Mouse (Mus musculus) liver, embryonic 13.5 days (tissue): ENCODE results near the gene Adsl. TPM values are rescaled to one million over a fixed set of nuclear protein-coding genes. Genes with fewer than 3 reads are reported as not detected.

Source experiments
- ATAC-seq: fragments of 200-750 bp; cut with Nextera tagmentation; 2 replicates; pipeline ENCODE4 v1.8.0; 2017; ENCODE audit warnings: low read depth, mild to moderate bottlenecking, moderate number of reproducible peaks, moderate library complexity
- DNase-seq: peaks from one replicate; pipeline ENCODE4 v3.0.0; 2022
- H3K27ac ChIP-seq: fragments of 300-500 bp; sonication (generic); 2 replicates; pipeline ENCODE4 v1.5.1; 2015; ENCODE audit warnings: moderate library complexity, mild to moderate bottlenecking, inconsistent platforms
- H3K27me3 ChIP-seq: fragments of 300-500 bp; sonication (generic); 2 replicates; pipeline ENCODE4 v1.6.1; 2015; ENCODE audit warnings: mild to moderate bottlenecking, inconsistent platforms
- H3K36me3 ChIP-seq: fragments of 300-500 bp; sonication (generic); 2 replicates; pipeline ENCODE4 v1.6.1; 2015; ENCODE audit warnings: mild to moderate bottlenecking, inconsistent platforms
- H3K4me1 ChIP-seq: fragments of 300-500 bp; sonication (generic); replicated peaks from 2 replicates; pipeline ENCODE4 v1.6.1; 2015; ENCODE audit warnings: inconsistent platforms
- H3K4me2 ChIP-seq: fragments of 300-500 bp; sonication (generic); 2 replicates; pipeline ENCODE4 v1.6.1; 2015; ENCODE audit warnings: inconsistent platforms, mild to moderate bottlenecking, moderate library complexity
- H3K4me3 ChIP-seq: fragments of 300-500 bp; sonication (generic); replicated peaks from 2 replicates; pipeline ENCODE4 v1.5.1; 2015; ENCODE audit warnings: mild to moderate bottlenecking, inconsistent platforms
- H3K9ac ChIP-seq: fragments of 300-500 bp; sonication (generic); 2 replicates; pipeline ENCODE4 v1.6.1; 2015; ENCODE audit warnings: mild to moderate bottlenecking, inconsistent platforms
- H3K9me3 ChIP-seq: fragments of 300-500 bp; sonication (generic); replicated peaks from 2 replicates; pipeline ENCODE4 v1.6.1; 2016; ENCODE audit warnings: inconsistent platforms
- WGBS: fragments of 180-500 bp; shearing (Covaris S2); methylation state at CpG from one replicate; pipeline ENCODE4 v1.1.7; 2015; ENCODE audit not compliant: insufficient replicate concordance; 5-methylcytosine and 5-hydroxymethylcytosine counted together
- polyA plus RNA-seq: library from polyadenylated mRNA; unstranded; fragments of >200 nt; fragmentation: Nextera tagmentation; extraction: Ambion mirVana; gene quantifications from 2 replicates; pipeline ENCODE4 v1.2.1, GENCODE M21; 2015

Gene Adsl
- polyA plus RNA-seq, 1 experiment from 2014 or later, result 131 TPM

GRCm38 (mm10) chr15:80983264-80983663 lies 35.0 kb downstream of the Adsl start:
- WGBS, result 74% methylated on average over 2 of the region's 2 CpGs
- peaks cover 43% of the 10 kb centered on the region for H3K4me1 ChIP-seq
- ATAC-seq (no peak), DNase-seq (no peak)
- H3K9ac ChIP-seq, result no peak overlapping the region
- H3K4me3 ChIP-seq, result no peak overlapping the region
- H3K4me2 ChIP-seq, result no peak overlapping the region
- H3K27ac ChIP-seq, result no peak overlapping the region
- no peaks in the 10 kb centered on the region for H3K27me3 ChIP-seq
- H3K9me3 ChIP-seq, result no peaks in the 10 kb centered on the region
- H3K36me3 ChIP-seq, result no peaks in the 10 kb centered on the region

DNA sequence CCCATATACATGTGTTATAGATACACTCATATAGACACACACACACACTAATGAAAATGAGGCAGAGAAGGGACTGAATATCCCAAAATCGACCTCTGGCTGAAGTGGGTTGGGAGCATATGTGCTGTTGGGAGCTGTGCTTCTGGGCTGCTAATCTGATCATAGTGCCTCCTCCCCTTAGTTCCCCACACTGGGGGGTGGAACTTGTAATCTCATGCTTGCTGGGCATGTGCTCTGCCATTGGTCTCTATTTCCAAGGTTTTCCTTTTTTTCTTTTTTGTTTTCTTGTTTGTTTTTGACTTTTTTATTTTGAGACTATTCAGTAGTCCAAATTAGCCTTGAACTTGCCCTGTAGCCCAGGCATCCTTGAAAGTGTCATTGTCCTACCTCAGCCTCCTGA lies 40.0 kb downstream of the Adsl start:
- Histone ChIP-seq H3K9me3 (no peaks in the 10 kb centered on the region), H3K9ac (0 out of 2 replicates have a peak overlapping the region, but pooled peaks have one; percentile 31), H3K27ac (no peak overlapping the region), H3K4me1 (peaks cover 21% of the 10 kb centered on the region), H3K27me3 (no peaks in the 10 kb centered on the region), H3K36me3 (no peaks in the 10 kb centered on the region), H3K4me3 (no peak overlapping the region), H3K4me2 (no peak overlapping the region)
- ATAC-seq (peak; percentile 83), DNase-seq (peak; percentile 21)
- 10% methylated on average over 1 of the region's 1 CpGs for WGBS

DNA sequence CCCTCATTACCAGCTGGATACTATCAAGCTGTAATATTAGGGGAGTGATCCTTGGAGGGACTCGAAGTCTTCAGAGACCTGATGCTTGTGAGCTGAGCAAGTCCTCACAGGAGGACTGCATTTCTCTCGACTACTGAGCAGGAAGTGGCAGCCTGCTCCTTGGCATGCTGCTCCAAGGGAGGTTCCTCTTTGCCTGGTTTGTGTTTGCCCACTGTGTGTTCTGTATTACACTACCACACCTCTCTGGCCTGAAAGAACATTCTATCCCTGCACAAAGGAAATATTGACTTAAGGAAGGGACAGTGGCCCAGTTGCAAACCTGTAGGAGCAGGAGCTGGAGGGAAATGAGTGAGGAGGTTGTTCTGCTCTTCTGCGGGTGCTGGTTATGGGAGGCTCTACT lies 41.4 kb downstream of the Adsl start:
- Histone ChIP-seq H3K9ac (no peak overlapping the region), H3K9me3 (no peaks in the 10 kb centered on the region), H3K4me1 (peaks cover 21% of the 10 kb centered on the region), H3K36me3 (no peaks in the 10 kb centered on the region), H3K27ac (no peak overlapping the region), H3K4me3 (no peak overlapping the region), H3K27me3 (no peaks in the 10 kb centered on the region), H3K4me2 (no peak overlapping the region)
- DNase-seq (no peak), ATAC-seq (no peak)
- WGBS, result 50% methylated on average over 3 of the region's 3 CpGs

- WGBS, result 80% methylated on average over 5 of the region's 5 CpGs
- H3K9me3 ChIP-seq, result no peaks in the 10 kb centered on the region
- H3K36me3 ChIP-seq, result no peaks in the 10 kb centered on the region
- H3K9ac ChIP-seq, result no peak overlapping the region
- no peaks in the 10 kb centered on the region for H3K27me3 ChIP-seq
- DNase-seq, result no peak
- no peak overlapping the region for H3K4me3 ChIP-seq
- H3K4me1 ChIP-seq, result peaks cover 29% of the 10 kb centered on the region
- ATAC-seq, result no peak
- H3K27ac ChIP-seq, result no peak overlapping the region
- no peak overlapping the region for H3K4me2 ChIP-seq
Observed at GRCm38 (mm10) chr15:80994959-80995358, 46.7 kb downstream of the Adsl start.

GRCm38 (mm10) chr15:80996090-80996835 lies 48.0 kb downstream of the Adsl start:
- WGBS, result 77% methylated on average over 6 of the region's 6 CpGs
- Histone ChIP-seq H3K27ac (no peak overlapping the region), H3K9ac (no peak overlapping the region), H3K36me3 (no peaks in the 10 kb centered on the region), H3K4me1 (peaks cover 37% of the 10 kb centered on the region), H3K9me3 (no peaks in the 10 kb centered on the region), H3K4me2 (no peak overlapping the region), H3K27me3 (no peaks in the 10 kb centered on the region), H3K4me3 (no peak overlapping the region)
- DNase-seq, result no peak
- no peak for ATAC-seq

DNA sequence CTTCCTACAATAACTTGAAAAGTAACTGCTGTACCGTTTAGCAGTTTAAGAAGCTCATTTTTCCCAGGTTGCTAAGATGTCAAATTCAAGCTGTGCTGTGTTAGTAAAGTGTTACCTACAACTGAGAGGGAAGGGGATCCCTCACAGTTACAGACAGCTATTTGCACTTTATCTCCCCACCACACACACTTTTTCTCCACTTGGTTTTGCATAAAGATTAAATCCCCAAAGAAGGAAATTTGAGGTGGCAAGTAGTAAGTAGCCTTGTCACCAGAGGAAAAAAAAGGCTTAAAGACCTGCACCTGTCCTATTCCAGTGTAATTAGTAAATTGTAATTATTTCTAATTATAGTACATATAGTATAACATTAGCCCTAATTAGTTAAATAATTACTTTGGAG lies 48.8 kb downstream of the Adsl start:
- Histone ChIP-seq H3K27me3 (no peaks in the 10 kb centered on the region), H3K4me3 (no peak overlapping the region), H3K9ac (0 out of 2 replicates have a peak overlapping the region, but pooled peaks have one; percentile 34), H3K4me1 (peaks cover 37% of the 10 kb centered on the region), H3K36me3 (no peaks in the 10 kb centered on the region), H3K27ac (no peak overlapping the region), H3K9me3 (no peaks in the 10 kb centered on the region), H3K4me2 (no peak overlapping the region)
- no peak for DNase-seq
- no peak for ATAC-seq
- 34% methylated on average over 1 of the region's 1 CpGs for WGBS

GRCm38 (mm10) chr15:81000419-81001138 lies 52.3 kb downstream of the Adsl start:
- Histone ChIP-seq H3K9ac (no peak overlapping the region), H3K4me1 (peaks cover 41% of the 10 kb centered on the region), H3K36me3 (no peaks in the 10 kb centered on the region), H3K4me2 (no peak overlapping the region), H3K4me3 (no peak overlapping the region), H3K27ac (0 out of 2 replicates have a peak overlapping the region, but pooled peaks have one; percentile 26), H3K27me3 (no peaks in the 10 kb centered on the region), H3K9me3 (no peaks in the 10 kb centered on the region)
- ATAC-seq (peak; percentile 65), DNase-seq (no peak)
- WGBS, result 28% methylated on average over 3 of the region's 4 CpGs

DNA sequence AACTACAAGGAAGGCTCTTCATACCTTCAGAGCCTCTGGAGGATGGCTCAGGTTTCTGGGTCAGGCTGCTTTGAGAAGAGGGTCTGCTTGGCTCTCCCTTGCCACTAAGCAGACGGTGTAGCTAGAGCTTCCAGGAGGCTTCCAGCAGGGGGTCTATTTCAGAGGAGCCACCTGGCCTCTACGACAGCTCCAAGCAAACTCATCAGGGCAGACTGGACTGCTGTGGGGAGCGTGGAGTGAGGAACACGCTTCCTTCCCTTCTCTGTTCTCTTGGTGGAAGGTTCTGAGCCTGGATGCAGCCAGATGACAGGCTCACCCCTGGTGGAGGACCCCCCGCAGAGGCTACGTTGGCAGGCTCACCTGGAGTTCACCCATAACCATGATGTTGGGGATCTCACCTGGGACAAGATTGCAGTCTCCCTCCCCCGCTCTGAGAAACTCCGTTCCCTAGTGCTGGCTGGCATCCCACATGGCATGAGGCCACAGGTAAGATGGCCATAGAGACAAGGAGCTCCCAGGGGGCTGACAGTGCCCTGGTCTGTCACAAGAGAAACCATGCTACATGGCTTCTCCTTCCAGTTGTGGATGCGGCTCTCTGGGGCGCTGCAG lies 57.9 kb downstream of the Adsl start:
- 0 out of 2 replicates have a peak, but pooled peaks cover 4% of the 10 kb centered on the region for H3K4me1 ChIP-seq
- peaks cover 17% of the 10 kb centered on the region for H3K36me3 ChIP-seq
- no peak overlapping the region for H3K4me3 ChIP-seq
- ATAC-seq, result no peak
- no peak overlapping the region for H3K9ac ChIP-seq
- no peak overlapping the region for H3K4me2 ChIP-seq
- no peaks in the 10 kb centered on the region for H3K27me3 ChIP-seq
- DNase-seq, result no peak
- H3K9me3 ChIP-seq, result no peaks in the 10 kb centered on the region
- 85% methylated on average over 10 of the region's 10 CpGs for WGBS
- H3K27ac ChIP-seq, result no peak overlapping the region

DNA sequence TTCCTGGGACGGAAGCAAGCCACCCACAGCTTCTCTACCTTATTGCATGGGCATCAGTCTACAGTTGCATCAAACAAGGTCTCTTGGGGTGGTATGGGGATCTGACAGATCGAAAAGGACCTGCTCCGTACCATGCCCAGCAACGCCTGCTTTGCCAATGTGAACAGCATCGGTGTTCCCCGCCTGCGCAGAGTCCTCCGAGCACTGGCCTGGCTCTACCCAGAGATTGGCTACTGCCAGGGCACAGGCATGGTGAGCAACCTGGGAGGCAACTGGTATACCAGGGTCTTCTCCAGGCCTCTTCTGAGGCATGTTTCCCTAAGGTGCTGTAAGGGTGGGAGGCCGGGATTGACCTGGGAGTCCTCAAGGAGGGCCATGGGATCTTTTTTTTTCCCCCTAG lies 59.0 kb downstream of the Adsl start:
- H3K9me3 ChIP-seq, result no peaks in the 10 kb centered on the region
- no peak overlapping the region for H3K27ac ChIP-seq
- 90% methylated on average over 9 of the region's 9 CpGs for WGBS
- DNase-seq (no peak), ATAC-seq (no peak)
- H3K27me3 ChIP-seq, result no peaks in the 10 kb centered on the region
- no peak overlapping the region for H3K9ac ChIP-seq
- H3K4me2 ChIP-seq, result no peak overlapping the region
- H3K4me1 ChIP-seq, result 0 out of 2 replicates have a peak, but pooled peaks cover 4% of the 10 kb centered on the region
- no peak overlapping the region for H3K4me3 ChIP-seq
- peaks cover 24% of the 10 kb centered on the region for H3K36me3 ChIP-seq

DNA sequence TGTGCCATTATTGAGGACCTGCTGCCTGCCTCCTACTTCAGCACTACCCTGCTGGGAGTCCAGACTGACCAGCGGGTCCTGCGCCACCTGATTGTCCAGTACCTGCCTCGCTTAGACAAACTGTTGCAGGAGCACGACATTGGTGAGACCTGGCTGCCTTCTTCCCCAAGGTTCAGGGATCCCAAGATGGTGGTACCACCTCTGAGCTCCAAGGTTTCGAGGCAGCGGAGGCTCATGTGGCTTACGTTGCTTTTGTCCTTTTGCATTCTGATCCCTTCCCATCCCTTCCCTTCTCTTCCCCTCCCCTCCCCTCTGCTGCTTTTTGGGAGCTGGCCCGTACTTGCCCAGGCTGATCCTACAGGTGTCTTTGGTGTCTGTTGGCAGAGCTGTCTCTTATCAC lies 59.6 kb downstream of the Adsl start:
- H3K36me3 ChIP-seq, result peaks cover 30% of the 10 kb centered on the region

DNA sequence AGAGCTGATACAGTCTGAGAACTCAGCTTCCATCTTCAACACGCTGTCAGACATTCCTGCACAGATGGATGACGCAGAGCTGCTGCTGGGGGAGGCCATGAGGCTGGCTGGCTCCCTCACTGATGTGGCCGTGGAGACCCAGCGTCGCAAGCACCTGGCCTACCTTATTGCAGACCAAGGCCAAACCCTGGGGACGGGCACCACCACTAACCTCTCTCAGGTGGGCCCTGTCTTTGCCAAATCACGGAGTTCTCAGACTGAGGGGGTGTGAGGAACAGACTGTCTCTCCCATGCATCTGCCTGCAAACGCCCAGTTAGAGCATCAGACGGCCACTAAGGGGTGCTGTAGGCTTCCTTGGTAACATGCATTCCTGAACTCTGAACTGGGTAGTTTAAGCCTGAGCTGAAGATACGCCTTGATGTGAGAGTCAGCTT lies 60.4 kb downstream of the Adsl start:
- no peak for ATAC-seq
- no peak overlapping the region for H3K4me3 ChIP-seq
- no peaks in the 10 kb centered on the region for H3K4me1 ChIP-seq
- DNase-seq, result no peak
- peaks cover 37% of the 10 kb centered on the region for H3K36me3 ChIP-seq
- H3K27ac ChIP-seq, result no peak overlapping the region
- H3K9ac ChIP-seq, result no peak overlapping the region
- 58% methylated on average over 10 of the region's 10 CpGs for WGBS
- no peaks in the 10 kb centered on the region for H3K9me3 ChIP-seq
- no peak overlapping the region for H3K4me2 ChIP-seq
- no peaks in the 10 kb centered on the region for H3K27me3 ChIP-seq

More for the DNA sequence above, 59.6 kb downstream of the Adsl start:
- ATAC-seq (no peak), DNase-seq (no peak)
- Histone ChIP-seq H3K4me2 (no peak overlapping the region), H3K4me1 (0 out of 2 replicates have a peak, but pooled peaks cover 3% of the 10 kb centered on the region), H3K9ac (no peak overlapping the region), H3K9me3 (no peaks in the 10 kb centered on the region), H3K27ac (no peak overlapping the region), H3K27me3 (no peaks in the 10 kb centered on the region), H3K4me3 (no peak overlapping the region)
- 87% methylated on average over 8 of the region's 8 CpGs for WGBS
